Mouse (Mus musculus) CD8-positive naive resting alpha-beta T cell, adult 2 months (primary cell): ENCODE measurements around the gene Mllt11.
"Not testable (repeated sequence)": the region's sequence is repeated elsewhere in the genome, so short reads cannot be mapped to it uniquely, and the experiment has no call there.

Experiments used
- DNase-seq, 2 experiments: peaks; one replicate each; pipeline ENCODE4 v3.0.0; 2022; ENCODE audit warnings: low read depth in 2 of 2, low spot score in 2 of 2

Gene Mllt11

DNA sequence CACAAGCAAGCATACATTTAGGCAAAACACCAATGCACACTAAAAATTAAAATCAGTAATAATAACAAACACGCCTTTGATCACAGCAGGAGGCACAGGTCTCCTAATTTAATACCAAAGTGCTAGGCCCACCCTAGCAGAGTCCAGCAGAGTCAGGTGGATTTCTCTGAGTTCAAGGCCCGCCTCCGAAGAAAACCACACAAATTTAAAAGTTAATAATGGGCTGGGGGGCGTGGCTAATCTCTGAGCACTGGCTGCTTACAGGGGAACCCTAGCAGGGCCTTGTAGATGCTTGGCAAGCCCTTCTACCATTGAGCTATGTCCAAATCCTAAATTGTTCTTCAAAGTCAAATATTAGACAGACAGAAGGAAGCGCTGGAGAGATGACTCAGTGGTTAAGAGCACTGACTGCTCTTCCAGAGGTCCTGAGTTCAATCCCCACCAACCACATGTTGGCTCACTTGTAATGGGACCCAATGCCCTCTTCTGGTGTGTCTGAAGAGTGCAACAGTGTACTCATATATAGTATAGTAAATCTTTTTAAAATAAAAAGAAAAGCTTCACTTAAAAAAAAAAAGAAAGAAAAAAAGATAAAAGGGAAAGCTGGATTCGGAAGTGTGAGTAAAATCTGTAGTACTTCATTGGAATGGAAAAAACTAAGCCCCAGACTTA lies 13.4 kb downstream of the Mllt11 start:
- DNase-seq = no peak

DNA sequence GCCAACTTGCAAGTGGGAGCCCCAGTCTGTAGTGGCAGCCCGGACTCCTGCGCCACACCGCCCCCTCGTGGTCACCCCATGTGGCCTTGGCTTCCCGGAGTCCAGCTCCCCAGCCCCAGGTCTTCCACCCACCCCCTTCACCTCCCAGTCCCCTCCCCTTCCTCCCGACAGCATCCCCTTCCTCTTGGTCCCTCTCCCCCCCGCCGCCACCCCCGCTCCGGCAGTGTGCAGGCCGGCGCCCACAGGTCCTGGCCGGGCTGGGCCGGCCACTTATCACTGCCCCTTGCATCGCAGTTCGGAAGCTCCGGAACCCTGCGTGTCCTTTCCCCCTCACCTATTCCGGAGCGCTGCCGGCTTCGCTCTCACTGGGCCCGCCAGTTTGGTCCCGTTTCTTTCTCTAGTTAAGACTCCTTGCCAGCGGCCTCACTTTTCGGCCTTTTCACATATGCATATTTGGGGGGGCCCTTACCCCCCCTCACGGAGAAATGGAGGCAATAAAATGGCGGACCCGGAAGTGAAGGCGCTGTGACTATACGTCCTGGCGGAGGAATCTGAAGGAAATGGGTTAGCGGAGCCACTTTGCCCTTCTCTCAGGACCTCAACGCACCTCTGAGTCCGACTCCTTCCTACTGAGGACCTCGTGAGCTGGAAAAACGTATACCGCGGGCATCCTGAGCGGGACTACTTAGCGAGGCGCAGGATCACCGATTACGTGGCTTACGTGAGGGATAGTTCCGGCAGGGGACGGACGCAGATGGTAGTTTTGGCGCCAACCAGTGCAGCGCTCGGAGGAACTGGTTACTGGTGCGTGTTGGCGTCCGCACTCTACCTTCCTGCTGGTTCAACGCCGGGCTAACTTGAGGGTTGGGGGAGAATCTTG lies 14.5 kb downstream of the Mllt11 start, which contains the start of gene Gabpb2:
Gene Gabpb2 (minus strand): TSS at position 662 of the 880 bp plus-strand sequence.
- peak; percentile 90 to 92 for DNase-seq

DNA sequence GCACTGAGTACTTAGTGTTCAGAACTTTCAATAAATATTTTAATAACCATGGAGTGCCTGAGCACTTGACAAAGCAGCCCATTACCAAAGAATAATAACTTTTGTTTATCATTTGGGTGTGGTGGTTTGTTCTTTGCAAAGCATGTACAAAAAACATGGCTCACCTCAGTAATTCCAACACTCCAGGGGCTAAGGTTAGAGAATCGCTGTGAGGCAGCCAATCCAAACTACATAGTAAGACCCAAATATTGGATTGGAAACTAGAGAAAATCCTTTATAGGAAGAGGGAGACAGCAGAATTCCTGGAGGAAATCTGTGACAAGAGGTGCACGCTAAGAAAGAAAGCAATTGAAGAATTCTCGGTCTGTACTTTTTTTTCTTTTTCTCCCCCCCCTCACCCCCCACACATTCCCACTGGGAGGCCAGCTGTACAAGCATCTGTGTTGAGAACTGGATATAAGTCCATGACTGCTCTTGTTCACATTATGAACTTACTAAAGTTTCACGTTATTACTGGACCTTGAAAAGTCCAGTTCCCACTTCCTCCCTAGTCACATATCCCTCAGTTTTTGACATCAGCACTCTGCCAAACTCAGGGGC lies 15.2 kb downstream of the Mllt11 start:
- DNase-seq = no peak

DNA sequence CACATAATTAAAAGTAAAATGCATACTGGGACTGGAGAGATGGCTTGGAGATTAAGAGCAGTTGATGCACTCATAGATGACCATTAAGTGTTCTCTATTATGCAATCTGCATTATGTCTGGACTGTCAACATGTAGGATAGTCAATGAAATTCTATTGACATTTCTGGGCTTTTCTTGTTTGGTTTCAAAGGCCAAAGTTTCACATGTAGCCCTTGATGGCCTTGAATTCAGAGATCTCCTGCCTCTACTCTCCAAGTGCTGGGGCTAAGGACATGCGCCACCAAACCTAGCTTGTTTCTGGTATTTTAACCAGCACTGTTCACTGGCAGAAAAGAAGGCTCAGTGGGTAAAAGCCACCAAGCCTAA lies 18.4 kb downstream of the Mllt11 start:
- DNase-seq = no peak

DNA sequence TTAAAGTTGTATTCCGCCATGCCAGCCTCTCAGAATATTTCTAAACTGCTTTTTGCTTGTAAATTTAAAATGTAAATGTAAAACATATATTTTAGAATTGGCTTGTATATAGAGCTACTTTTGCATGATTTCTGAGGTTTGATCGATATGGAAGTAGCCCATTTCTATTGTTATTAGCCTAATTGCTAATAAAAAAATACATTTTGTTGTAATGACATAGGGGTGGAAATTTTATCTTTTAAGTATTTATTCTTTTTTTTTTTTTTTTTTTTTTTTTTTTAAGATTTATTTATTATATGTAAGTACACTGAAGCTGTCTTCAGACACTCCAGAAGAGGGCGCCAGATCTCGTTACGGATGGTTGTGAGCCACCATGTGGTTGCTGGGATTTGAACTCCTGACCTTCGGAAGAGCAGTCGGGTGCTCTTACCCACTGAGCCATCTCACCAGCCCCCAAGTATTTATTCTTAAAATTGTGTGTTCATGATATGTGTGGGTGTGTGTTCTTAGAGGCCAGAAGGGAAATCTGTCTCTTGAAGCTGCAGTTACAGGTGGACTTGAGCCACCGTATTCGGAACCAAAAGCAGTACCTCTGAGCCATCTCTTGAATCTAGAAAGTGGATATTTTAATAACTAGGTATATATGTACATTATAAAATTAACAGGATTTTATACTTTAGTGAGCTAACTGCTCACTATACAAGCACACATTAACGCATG lies 18.9 kb downstream of the Mllt11 start:
- DNase-seq = not testable (repeated sequence)

DNA sequence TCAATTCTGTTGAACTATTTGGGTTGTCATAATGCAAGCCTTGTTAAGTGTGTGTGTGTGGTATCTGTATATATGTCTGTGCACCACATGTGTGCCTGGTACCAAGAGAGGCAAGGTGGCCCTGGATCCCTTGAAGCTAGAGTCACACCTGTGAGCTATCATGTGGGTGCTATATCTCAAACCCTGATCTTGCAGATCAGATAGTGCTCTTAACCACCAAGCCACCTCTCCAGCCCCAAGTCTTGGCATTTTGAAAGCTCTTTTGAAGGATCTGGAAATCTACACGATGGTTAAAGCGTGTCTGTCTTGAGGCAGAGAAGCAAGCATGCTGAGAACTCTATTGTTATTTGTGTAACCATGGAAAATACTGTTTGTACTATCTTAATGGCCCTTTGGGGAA lies 21.4 kb downstream of the Mllt11 start:
- no peak for DNase-seq

DNA sequence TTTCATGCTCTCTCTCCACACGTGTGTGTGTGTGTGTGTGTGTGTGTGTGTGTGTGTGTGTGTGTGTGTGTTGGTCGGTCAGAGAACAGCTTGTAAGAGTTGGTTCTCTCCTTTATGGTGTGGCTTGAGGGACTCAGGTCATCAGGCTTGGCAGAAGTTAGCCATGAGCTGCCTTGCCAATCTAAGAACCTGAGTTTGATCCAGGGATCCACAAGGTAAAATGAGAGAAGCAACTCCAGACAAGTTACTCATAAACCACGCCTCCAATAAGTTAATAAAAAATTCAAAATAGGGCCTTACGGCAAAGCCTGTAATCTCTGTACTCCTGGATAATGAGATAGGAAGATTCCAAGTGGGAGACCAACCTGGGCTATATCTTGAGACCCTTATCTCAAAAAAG lies 23.7 kb downstream of the Mllt11 start:
- no peak for DNase-seq

DNA sequence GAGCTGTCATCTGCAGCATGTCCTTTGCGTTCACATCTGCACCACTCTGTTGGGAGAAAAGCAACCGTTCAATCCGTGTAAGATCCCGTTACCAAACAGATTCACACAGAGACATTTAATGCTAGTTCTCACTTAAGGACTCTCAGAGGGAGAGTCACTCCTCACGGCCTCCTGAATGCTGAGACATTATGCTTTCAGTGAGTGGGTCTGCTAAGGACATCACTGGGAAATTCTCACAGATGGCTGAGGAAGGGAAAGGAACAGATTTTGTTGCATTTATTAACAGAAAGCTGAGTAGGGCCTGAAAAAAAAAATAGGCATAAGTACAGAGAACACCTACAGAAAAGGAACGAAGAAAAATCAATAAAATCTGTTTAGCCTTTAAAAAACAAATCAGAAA lies 28.1 kb downstream of the Mllt11 start:
- no peak for DNase-seq

DNA sequence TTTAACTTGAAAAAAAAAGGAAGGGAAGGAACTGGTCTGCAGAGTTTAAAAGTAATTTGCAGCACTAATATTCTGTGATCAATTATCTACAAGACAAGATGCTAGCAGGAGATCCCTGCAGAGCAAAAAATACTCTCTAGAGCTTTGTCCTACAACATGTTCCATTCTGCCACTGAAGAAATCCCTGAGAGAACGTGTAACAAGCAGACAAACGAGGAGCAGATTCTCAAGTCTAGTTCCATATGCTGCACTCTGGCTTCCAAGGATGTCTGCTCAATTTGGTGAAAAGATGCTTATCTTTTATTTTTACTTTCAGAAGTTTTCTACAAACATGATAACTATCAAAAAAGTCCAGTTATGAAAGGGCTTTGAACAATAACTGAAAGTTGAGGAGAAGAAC lies 31.4 kb downstream of the Mllt11 start:
- DNase-seq = no peak

DNA sequence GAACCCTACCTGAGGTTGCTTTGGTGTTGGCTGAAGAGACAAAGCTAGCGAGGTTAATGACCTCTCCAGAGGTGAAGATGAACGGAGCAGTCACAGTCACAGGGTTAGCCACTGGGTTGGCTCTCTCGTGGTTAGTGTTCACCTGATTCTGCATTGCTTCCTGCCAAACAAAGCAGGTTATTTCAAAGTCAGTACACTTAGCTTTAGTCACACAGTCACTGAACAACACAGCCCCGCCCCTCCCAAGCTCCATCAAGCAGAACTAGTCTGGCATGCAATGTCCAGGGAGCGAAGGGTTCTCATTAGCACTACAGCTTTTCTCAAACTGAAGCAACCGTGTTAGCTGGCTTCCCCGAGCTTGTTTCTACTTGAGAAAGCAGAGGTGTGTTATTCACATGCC lies 31.8 kb downstream of the Mllt11 start:
- no peak for DNase-seq

DNA sequence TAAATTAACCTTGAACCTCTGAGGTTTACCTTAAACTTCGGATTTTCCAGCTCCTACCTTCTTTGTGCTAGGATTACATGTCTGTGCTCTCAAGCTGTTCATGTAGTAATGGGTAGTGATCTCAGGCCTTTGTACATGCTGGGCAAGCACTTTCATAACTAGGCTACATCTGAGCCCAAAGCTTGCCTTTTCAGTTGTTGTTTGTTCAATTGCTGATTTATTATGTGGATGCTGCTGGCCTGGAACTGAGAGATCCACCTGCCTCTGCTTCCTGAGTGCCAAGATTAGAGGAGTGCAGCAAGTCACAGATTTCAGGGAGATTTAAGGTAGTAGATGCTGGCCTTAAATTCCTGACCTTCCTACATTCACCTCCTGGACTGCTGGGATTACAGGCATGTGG lies 32.9 kb downstream of the Mllt11 start:
- DNase-seq = no peak

DNA sequence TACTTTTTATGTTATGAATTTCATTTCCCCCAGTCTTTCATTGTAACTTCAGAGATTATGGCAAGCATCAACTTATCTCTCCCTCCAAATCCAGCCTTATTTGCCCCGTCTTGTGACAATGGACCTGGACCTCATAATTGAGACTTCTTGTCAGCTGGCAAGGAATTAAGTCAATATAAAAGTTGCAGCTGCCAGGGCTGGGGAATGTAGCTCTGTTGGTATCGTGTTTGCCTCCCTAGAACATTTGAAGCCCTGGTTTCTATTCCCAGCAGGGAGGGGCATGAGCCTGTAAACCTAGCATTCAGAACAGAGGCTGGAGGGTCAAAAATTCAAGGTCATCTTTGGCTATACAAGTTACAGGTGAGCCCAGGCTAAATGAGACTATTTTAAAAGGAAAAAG lies 36.2 kb downstream of the Mllt11 start:
- no peak for DNase-seq

DNA sequence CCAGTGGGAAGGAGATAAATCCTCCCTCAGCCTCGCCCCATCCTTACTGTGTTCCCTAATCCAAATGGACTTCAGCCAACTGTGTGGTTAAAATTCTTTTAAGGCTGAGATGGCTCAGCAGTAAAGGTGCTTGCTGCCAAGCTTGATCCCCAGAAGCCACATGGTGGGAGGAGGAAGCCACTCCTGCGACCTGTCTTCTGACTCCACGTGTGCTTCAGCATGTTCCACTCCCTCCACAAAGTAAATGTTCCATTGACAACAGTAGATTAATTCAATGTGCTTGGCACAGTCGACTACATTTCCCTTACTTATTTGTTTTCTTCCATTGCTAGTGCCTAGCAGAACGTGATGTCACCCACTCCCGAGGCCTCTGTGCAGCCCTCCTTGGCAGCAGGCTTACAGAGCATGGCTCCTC lies 37.2 kb downstream of the Mllt11 start:
- no peak for DNase-seq

DNA sequence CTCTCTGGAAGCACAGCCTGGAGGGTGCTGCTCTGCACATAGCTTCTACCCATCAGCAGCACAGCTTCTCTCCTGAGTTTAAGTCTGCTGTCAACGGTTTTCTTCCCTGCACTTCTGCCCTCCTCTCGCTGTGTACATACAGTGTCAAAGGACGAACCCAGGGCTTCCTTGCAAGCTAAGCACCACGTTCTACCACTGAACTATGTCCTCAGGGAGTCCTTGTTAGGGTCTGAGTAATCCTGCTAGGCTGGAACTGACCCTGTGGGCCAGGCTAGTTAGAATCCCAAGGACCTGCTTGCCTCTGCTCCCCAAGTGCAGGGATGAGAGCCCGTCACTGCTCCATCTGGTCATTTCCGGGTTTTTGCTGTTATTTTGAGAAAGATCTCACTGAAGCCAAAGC lies 45.1 kb downstream of the Mllt11 start:
- no peak for DNase-seq

DNA sequence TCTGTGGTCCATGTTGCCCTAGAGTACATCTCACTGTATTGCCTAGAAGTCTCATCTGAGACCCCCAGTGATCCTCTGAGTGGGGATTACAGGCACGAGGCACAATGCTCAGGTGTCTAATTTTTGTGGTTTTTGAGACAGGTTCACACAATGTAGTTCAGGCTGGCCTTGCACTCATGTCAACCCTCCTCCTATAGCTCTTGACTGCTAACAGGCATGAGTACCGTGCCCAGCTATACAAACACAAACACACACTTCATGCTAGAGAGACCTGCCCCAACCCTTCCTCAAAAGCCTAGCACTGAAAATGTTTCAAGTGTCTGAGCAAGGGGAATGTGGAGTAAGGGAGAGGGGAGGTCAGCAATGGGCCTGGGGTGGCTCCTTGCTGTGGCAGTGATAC lies 45.9 kb downstream of the Mllt11 start:
- DNase-seq = no peak

DNA sequence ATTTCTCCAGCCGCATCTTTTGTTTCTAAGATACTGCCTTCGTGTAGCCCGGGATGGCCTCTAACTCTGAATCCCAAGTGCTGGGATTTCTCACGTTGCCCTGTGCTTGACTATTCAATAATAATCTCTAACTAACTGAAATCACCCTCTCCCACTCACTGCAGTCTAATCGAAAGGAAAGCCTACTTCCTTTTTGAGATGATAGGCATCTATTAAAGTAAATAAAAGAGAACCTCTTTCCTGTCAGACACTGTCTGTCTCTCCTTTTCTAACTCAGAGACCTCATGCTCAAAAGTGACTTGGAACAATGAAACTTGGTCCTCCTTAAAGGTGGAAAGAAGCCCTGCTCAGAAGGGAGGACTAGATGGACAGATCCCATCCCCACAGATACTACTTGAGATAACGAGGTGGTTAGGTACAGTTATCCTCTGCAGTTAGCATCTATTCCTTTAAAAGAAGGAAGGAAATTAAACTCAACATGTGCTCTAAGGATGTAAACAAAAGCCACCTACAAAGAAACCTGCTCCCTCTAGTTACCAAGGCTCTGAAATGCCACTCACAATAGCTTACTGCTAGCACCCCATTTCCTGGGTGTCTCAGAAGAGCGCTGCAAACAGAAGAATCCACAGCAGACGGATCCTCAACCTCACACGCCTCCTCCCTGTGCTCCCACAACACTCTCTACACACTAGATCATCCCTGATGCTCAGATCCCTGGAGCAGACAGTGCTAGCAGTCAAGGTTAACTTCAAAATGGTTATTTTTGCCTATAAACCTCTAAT lies 47.0 kb downstream of the Mllt11 start:
- DNase-seq = no peak

DNA sequence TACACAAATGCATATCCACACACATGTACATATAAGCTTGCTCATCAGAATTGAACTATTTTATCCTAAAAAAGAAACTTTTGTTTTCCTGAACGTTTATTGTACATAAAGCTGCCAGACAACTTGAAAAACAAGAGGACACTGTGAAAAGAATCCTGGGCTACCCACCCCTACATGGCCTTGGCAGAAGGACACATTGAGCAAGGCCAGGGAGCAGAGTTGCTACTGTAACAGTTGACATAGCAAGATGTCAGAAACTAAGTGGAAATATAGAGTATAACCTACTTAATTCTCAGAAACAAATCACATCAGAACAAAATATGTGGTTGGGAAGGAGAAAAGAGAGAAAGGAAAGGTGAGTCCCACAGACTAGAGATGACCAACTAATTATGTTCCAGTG lies 50.1 kb downstream of the Mllt11 start:
- DNase-seq = no peak

DNA sequence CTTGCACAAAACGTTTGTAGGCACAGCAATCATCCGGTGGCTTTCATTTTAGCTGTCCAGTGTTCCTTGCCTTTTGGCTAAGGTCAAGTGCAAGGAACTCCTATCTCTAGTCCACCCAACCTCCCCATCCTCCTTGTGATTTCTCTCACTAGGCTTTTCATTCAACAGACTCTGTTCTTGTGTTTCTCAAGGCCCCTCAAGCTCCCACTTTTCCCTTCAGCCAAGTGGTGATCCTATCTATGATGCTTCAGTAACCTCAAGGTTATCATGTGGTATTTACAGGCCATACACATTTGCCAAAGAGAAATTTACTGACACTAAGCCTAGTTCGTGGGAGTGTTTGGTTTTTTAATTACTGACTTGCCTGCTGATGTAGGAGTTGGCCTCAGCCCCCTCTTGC lies 52.1 kb downstream of the Mllt11 start:
- DNase-seq = no peak

DNA sequence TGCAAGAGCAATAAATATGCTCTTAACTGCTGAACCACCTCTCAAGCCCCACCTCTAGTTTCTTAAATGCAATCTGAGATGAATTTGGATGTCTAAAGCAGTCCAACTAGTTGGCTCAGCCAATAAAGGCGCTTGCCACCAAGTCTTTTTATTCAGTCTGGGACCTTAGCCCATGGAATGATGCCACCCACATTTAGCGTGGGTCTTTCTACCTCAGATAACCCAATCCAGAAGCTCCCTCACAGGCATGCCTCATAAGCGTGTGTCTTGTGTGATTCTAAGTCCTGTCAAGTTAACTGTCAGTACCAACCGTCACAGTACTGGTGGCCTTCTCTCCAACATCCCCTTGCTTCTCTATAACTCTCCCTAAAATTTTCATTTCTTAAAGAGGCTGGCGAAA lies 53.0 kb downstream of the Mllt11 start:
- no peak for DNase-seq

DNA sequence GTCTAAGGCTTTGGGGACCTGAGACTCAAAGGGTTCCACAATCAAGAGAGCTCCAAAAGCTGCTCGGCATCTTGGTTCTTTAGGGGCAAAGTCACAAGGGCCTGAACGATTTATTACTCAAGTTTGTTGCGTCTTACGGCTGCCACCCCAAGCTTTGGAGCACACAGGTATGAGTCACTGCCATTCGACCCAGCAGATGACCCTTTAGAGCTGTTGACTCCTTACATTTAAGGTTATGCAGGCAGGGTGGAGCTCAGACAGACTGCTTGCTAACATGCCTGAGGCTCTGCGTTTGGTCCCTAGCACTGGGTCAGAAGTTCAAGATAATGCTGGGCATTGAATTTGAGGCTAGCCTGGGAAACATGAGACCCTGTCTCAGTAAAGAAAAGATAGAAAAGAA lies 54.4 kb downstream of the Mllt11 start:
- no peak for DNase-seq

DNA sequence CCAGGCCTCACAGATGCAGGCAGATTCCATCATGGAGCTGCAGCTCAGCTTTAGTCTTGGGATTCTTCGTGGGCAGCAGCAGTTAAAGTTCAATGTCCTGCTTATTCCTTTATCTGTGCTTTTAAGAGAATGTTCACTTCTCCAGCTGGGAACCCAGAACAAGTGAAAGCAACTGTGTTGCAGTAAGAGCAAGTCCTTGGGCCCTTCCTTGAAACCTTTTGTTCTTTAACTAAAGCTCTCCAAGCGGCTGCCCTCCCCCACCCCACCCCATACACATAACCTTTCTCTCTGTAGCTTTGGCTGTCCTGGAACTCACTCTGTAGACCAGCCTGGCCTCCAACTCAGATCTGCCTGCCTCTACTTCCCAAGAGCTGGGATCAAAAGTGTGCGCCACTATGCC lies 55.5 kb downstream of the Mllt11 start:
- no peak for DNase-seq
